Comparison of ENCODE assay signal across 27 mouse cellular contexts in the genomic region with DNA sequence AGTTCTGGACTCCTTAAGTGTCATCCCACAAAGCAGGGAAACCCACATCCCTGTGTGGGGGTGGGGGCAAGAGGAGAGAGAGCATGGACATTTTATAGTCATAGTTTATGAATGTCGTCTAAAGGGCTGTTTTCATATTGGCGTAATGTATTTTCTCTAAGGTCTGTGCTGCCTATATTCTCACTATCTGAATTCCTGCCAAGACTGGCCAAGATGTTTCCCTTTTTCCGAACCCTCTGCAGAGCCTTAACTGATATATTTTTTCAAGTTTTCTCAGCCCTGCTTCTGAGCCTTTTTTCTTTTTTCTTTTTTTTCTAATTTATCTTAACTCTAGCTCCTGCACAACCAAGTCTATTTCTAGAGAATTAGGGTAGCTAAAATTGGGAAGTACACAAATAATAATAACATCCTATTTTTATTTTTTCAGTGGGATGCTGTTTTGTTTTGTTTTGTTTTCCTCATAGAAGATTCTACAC. TPM values are rescaled to one million over a fixed set of nuclear protein-coding genes. Genes with fewer than 3 reads are reported as not detected.
DNase-seq lines count a peak whose midpoint lies in the region; ATAC-seq and TF ChIP-seq lines count a peak whose summit lies in the region.
"Had no signal": no experiment of that assay in that cellular context is flagged by ENCODE, and none has a peak within 500 bp of the region (broad histone marks: within the 10 kb centered on the region; RNA-seq: fewer than 3 reads in every experiment).

No protein-coding gene starts in this region.

- 0 out of 2 replicates have a peak overlapping the region, but pooled peaks have one; percentile 1 for H3K4me2 ChIP-seq in forebrain, embryonic 11.5 days (ENCODE audit: low read depth, low read length, severe bottlenecking)
- H3K4me2 ChIP-seq in forebrain, embryonic 15.5 days (replicated peaks), result no peak overlapping the region
- H3K4me2 ChIP-seq in heart, embryonic 14.5 days (ENCODE audit: low read length), result peak overlapping the region; percentile 86
- H3K4me2 ChIP-seq in kidney, embryonic 15.5 days, result peak overlapping the region; percentile 24; the same call in 1 of the 2 replicates
- H3K4me2 ChIP-seq in limb, embryonic 14.5 days (replicated peaks; ENCODE audit: low read depth, low read length, severe bottlenecking), result 0 out of 2 replicates have a peak overlapping the region, but pooled peaks have one; percentile 9
- H3K4me2 ChIP-seq: liver, embryonic 12.5 days had no signal

- H3K4me3 ChIP-seq in forebrain, embryonic 11.5 days (ENCODE audit: low read depth, low read length), result no peak overlapping the region
- H3K4me3 ChIP-seq in forebrain, embryonic 15.5 days, result no peak overlapping the region
- no peak overlapping the region for H3K4me3 ChIP-seq in heart, embryonic 14.5 days (ENCODE audit: control insufficient read depth in 1 of 2, insufficient read depth in 1 of 2, low read depth in 1 of 2, low read length in 2 of 2)
- no peak overlapping the region for H3K4me3 ChIP-seq in heart, adult 2 months
- no peak overlapping the region for H3K4me3 ChIP-seq in kidney, embryonic 15.5 days (replicated peaks)
- no peak overlapping the region for H3K4me3 ChIP-seq in limb, embryonic 14.5 days (replicated peaks; ENCODE audit: low read length)
- H3K4me3 ChIP-seq: embryonic facial prominence, embryonic 10.5 days; embryonic facial prominence, embryonic 15.5 days; hindbrain, embryonic 12.5 days; limb, embryonic 12.5 days; liver, embryonic 12.5 days; midbrain, embryonic 13.5 days; neural tube, embryonic 13.5 days had no signal

- no peak for ATAC-seq in forebrain, embryonic 11.5 days (replicated peaks; ENCODE audit: low FRiP score)
- ATAC-seq in forebrain, embryonic 15.5 days (replicated peaks), result no peak
- ATAC-seq in heart, embryonic 14.5 days (ENCODE audit: insufficient number of reproducible peaks, insufficient read depth, low FRiP score, low read depth), result no peak
- ATAC-seq in kidney, embryonic 15.5 days (replicated peaks; ENCODE audit: low FRiP score), result no peak
- no peak for ATAC-seq in limb, embryonic 14.5 days (ENCODE audit: low FRiP score, low read depth)
- ATAC-seq: inflammation-experienced regulatory T-cells, adult 6 months; liver, embryonic 12.5 days; liver, postnatal 0 days; lung, postnatal 0 days; midbrain, embryonic 13.5 days; Patski had no signal

- no peaks in the 10 kb centered on the region for H3K36me3 ChIP-seq in forebrain, embryonic 11.5 days (ENCODE audit: control insufficient read depth, insufficient read depth, low read length)
- no peaks in the 10 kb centered on the region for H3K36me3 ChIP-seq in forebrain, embryonic 15.5 days
- no peaks in the 10 kb centered on the region for H3K36me3 ChIP-seq in heart, embryonic 14.5 days (ENCODE audit: control insufficient read depth, insufficient read depth, low read length)
- no peaks in the 10 kb centered on the region for H3K36me3 ChIP-seq in heart, adult 2 months (ENCODE audit: control insufficient read depth, insufficient read depth, low read length)
- no peaks in the 10 kb centered on the region for H3K36me3 ChIP-seq in kidney, embryonic 15.5 days
- H3K36me3 ChIP-seq in limb, embryonic 14.5 days (ENCODE audit: control insufficient read depth, insufficient read depth, low read length), result no peaks in the 10 kb centered on the region
- H3K36me3 ChIP-seq: embryonic facial prominence, embryonic 10.5 days; embryonic facial prominence, embryonic 15.5 days; hindbrain, embryonic 12.5 days; limb, embryonic 12.5 days; liver, embryonic 12.5 days; midbrain, embryonic 13.5 days; neural tube, embryonic 13.5 days had no signal

- no peak for TF ChIP-seq CTCF in heart, adult 2 months (IDR thresholded peaks at IDR 0.05)

- no peak for TF ChIP-seq POLR2A in heart, adult 2 months (IDR thresholded peaks at IDR 0.05; ENCODE audit: insufficient read depth, low read depth, low read length)
- TF ChIP-seq POLR2A in limb, embryonic 14.5 days (IDR thresholded peaks at IDR 0.05; ENCODE audit: borderline replicate concordance, extremely low read depth, insufficient read depth, insufficient read length), result no peak

- no peak for TF ChIP-seq EP300 in heart, adult 2 months (IDR thresholded peaks at IDR 0.05; ENCODE audit: insufficient read depth, low read depth, low read length)

- H3K27me3 ChIP-seq in forebrain, embryonic 11.5 days (ENCODE audit: control insufficient read depth, insufficient read depth, low read length), result no peaks in the 10 kb centered on the region
- H3K27me3 ChIP-seq in forebrain, embryonic 15.5 days, result no peaks in the 10 kb centered on the region
- no peaks in the 10 kb centered on the region for H3K27me3 ChIP-seq in heart, embryonic 14.5 days (ENCODE audit: control insufficient read depth, insufficient read depth, low read length)
- peaks cover 4% of the 10 kb centered on the region for H3K27me3 ChIP-seq in heart, adult 2 months (ENCODE audit: control insufficient read depth, insufficient read depth, low read length)
- 0 out of 2 replicates have a peak, but pooled peaks cover 2% of the 10 kb centered on the region for H3K27me3 ChIP-seq in kidney, embryonic 15.5 days
- no peaks in the 10 kb centered on the region for H3K27me3 ChIP-seq in limb, embryonic 14.5 days (ENCODE audit: control insufficient read depth, insufficient read depth, low read length)
- H3K27me3 ChIP-seq: CH12.LX; hindbrain, embryonic 12.5 days; limb, embryonic 12.5 days had no signal

- 68% methylated on average over 3 of the region's 3 CpGs for WGBS in forebrain, embryonic 11.5 days
- WGBS in forebrain, embryonic 15.5 days, result 63% methylated on average over 3 of the region's 3 CpGs
- WGBS in heart, embryonic 14.5 days, result 48% methylated on average over 3 of the region's 3 CpGs
- 50% methylated on average over 3 of the region's 3 CpGs for WGBS in heart, adult 2 months
- 44% methylated on average over 3 of the region's 3 CpGs for WGBS in kidney, embryonic 15.5 days
- WGBS in limb, embryonic 14.5 days, result 34% methylated on average over 3 of the region's 3 CpGs

- no peaks in the 10 kb centered on the region for H3K9me3 ChIP-seq in forebrain, embryonic 11.5 days (ENCODE audit: control insufficient read depth, low read length)
- H3K9me3 ChIP-seq in forebrain, embryonic 15.5 days, result no peaks in the 10 kb centered on the region
- no peaks in the 10 kb centered on the region for H3K9me3 ChIP-seq in heart, embryonic 14.5 days (ENCODE audit: control insufficient read depth, low read length)
- H3K9me3 ChIP-seq in kidney, embryonic 15.5 days (replicated peaks), result no peaks in the 10 kb centered on the region
- no peaks in the 10 kb centered on the region for H3K9me3 ChIP-seq in limb, embryonic 14.5 days (ENCODE audit: control insufficient read depth, low read length)
- H3K9me3 ChIP-seq: embryonic facial prominence, embryonic 10.5 days; embryonic facial prominence, embryonic 15.5 days; hindbrain, embryonic 12.5 days; limb, embryonic 12.5 days; liver, embryonic 12.5 days; midbrain, embryonic 13.5 days; neural tube, embryonic 13.5 days had no signal

- H3K4me1 ChIP-seq in forebrain, embryonic 11.5 days (replicated peaks; ENCODE audit: control insufficient read depth, insufficient read depth, low read length), result peaks cover 8% of the 10 kb centered on the region
- H3K4me1 ChIP-seq in forebrain, embryonic 15.5 days, result peaks cover 22% of the 10 kb centered on the region
- peaks cover 6 to 12% of the 10 kb centered on the region in 2 experiments for H3K4me1 ChIP-seq in heart, embryonic 14.5 days (ENCODE audit: control insufficient read depth in 2 of 2, insufficient read depth in 2 of 2, low read length in 2 of 2)
- no peaks in the 10 kb centered on the region for H3K4me1 ChIP-seq in heart, adult 2 months (ENCODE audit: control insufficient read depth, insufficient read depth, low read length)
- peaks cover 18% of the 10 kb centered on the region for H3K4me1 ChIP-seq in kidney, embryonic 15.5 days
- peaks cover 11% of the 10 kb centered on the region; the same call in 1 of the 2 replicates for H3K4me1 ChIP-seq in limb, embryonic 14.5 days (ENCODE audit: control insufficient read depth, insufficient read depth, low read length)

- DNase-seq in forebrain, embryonic 11.5 days (ENCODE audit: low spot score), result no peak
- DNase-seq in heart, adult 2 months, result no peak
- DNase-seq in kidney, postnatal 36 days, result no peak
- DNase-seq in limb, embryonic 14.5 days (ENCODE audit: low spot score), result no peak
- DNase-seq: adrenal gland, postnatal 10 days; cerebellum, adult 8-10 months; cerebellum, postnatal 25 days; heart, postnatal 10 days; kidney, adult 2 months; kidney, postnatal 14 days; liver, postnatal 0 days; right cerebral cortex, postnatal 4 days had no signal

- no peak overlapping the region for H3K9ac ChIP-seq in forebrain, embryonic 11.5 days (ENCODE audit: low read length)
- H3K9ac ChIP-seq in forebrain, embryonic 15.5 days (replicated peaks), result no peak overlapping the region
- H3K9ac ChIP-seq in heart, embryonic 14.5 days (ENCODE audit: low read length), result no peak overlapping the region
- H3K9ac ChIP-seq in heart, adult 2 months (ENCODE audit: low read depth, low read length), result no peak overlapping the region
- H3K9ac ChIP-seq in kidney, embryonic 15.5 days, result no peak overlapping the region
- no peak overlapping the region for H3K9ac ChIP-seq in limb, embryonic 14.5 days (ENCODE audit: low read depth, low read length, severe bottlenecking)
- H3K9ac ChIP-seq: embryonic facial prominence, embryonic 15.5 days; hindbrain, embryonic 12.5 days; limb, embryonic 12.5 days; liver, embryonic 12.5 days; liver, postnatal 0 days; midbrain, embryonic 13.5 days; neural tube, embryonic 13.5 days had no signal

- no peaks in the 10 kb centered on the region for H3K79me2 ChIP-seq in heart, adult 2 months (replicated peaks; ENCODE audit: control insufficient read depth, insufficient read depth, low read length)

- no peak overlapping the region for H3K27ac ChIP-seq in forebrain, embryonic 11.5 days (ENCODE audit: low read depth, low read length)
- no peak overlapping the region for H3K27ac ChIP-seq in forebrain, embryonic 15.5 days (replicated peaks)
- 0 out of 4 replicates have a peak overlapping the region, but pooled peaks of 1 of the 2 experiments have one; percentile 14 for H3K27ac ChIP-seq in heart, embryonic 14.5 days (replicated peaks in 1 of 2; ENCODE audit: control insufficient read depth in 1 of 2, insufficient read depth in 1 of 2, low read depth in 2 of 2, low read length in 2 of 2)
- H3K27ac ChIP-seq in heart, adult 2 months, result no peak overlapping the region
- H3K27ac ChIP-seq in kidney, embryonic 15.5 days, result peak overlapping the region; percentile 39; the same call in 1 of the 2 replicates
- H3K27ac ChIP-seq in limb, embryonic 14.5 days (replicated peaks; ENCODE audit: low read depth, low read length), result no peak overlapping the region
- H3K27ac ChIP-seq: embryonic facial prominence, embryonic 10.5 days; embryonic facial prominence, embryonic 15.5 days; hindbrain, embryonic 12.5 days; limb, embryonic 12.5 days; liver, embryonic 12.5 days; macrophage; midbrain, embryonic 13.5 days; neural tube, embryonic 13.5 days had no signal

- intact Hi-C loops in heart, adult 2 months (cut with DNase I), result no loop called here

RNA-seq across cellular contexts. Expression of gene Map3k7, which starts 28.0 kb away (rescaled TPM):
- polyA plus RNA-seq in forebrain, embryonic 11.5 days (2014; fragmentation: Nextera tagmentation; extraction: Ambion mirVana), result 48.2 and 50.0 TPM in 2 replicates
- polyA plus RNA-seq in forebrain, embryonic 15.5 days (2015; fragmentation: Nextera tagmentation; extraction: Ambion mirVana), result 31.4 and 32.5 TPM in 2 replicates
- 42.7 and 44.0 TPM in 2 replicates for polyA plus RNA-seq in heart, embryonic 14.5 days (2014; fragmentation: Nextera tagmentation; extraction: Ambion mirVana)
- 10 to 100 TPM; 42.6 to 45.9 TPM for total RNA-seq in heart, adult 2 months (2021)
- 34.9 and 50.4 TPM in 2 replicates for polyA plus RNA-seq in heart, adult 2 months (2012; rRNA removed)
- polyA plus RNA-seq in kidney, embryonic 15.5 days (2015; fragmentation: Nextera tagmentation; extraction: Ambion mirVana), result 32.7 and 35.4 TPM in 2 replicates
- 55.7 and 56.4 TPM in 2 replicates for polyA plus RNA-seq in limb, embryonic 14.5 days (2012; rRNA removed)
- polyA plus RNA-seq in limb, embryonic 14.5 days (2014; fragmentation: Nextera tagmentation; extraction: Ambion mirVana), result 42.1 and 52.0 TPM in 2 replicates
